Mouse (Mus musculus): ENCODE measurements at regions not wholly inside any gene's neighbourhood (a gene's known extent, or its start where the extent isn't known, plus 50 kb on each side); places are given as distances from the start of the nearest gene placed in this dataset.

GRCm38 (mm10) chr6:135453041-135453440 is 90.7 kb downstream of the Emp1 start:
- TF ChIP-seq CTCF (IDR thresholded peaks at IDR 0.05): no peak
- TF ChIP-seq EP300 (IDR thresholded peaks at IDR 0.05): no peak

Data from lung, postnatal 0 days (tissue).